Mouse (Mus musculus): ENCODE data around the gene Tmem191c. TPM values are rescaled to one million over a fixed set of nuclear protein-coding genes. Genes with fewer than 3 reads are reported as not detected.

The Tmem191c gene
- polyA plus RNA-seq, 1 experiment from 2014 or later, result 19.2 TPM

GRCm38 (mm10) chr16:17258917-17259316, 17.0 kb upstream of the Tmem191c start:
- ATAC-seq (ENCODE audit: low FRiP score, low TSS enrichment), result no peak
- Histone ChIP-seq H3K4me3 (ENCODE audit: low read length) (no peak overlapping the region), H3K9ac (replicated peaks; ENCODE audit: low read length) (no peak overlapping the region), H3K4me1 (ENCODE audit: insufficient read depth, low read length) (peaks cover 4% of the 10 kb centered on the region; the same call in 1 of the 2 replicates), H3K4me2 (replicated peaks; ENCODE audit: low read depth, low read length) (no peak overlapping the region), H3K27ac (ENCODE audit: low read length) (no peak overlapping the region), H3K36me3 (ENCODE audit: insufficient read depth, low read length) (peaks cover 27% of the 10 kb centered on the region), H3K27me3 (ENCODE audit: insufficient read depth, low read length) (no peaks in the 10 kb centered on the region), H3K9me3 (ENCODE audit: low read length) (no peaks in the 10 kb centered on the region)
- WGBS, result 91% methylated on average over 12 of the region's 12 CpGs

- no peak overlapping the region for H3K4me3 ChIP-seq (ENCODE audit: low read length)
- no peaks in the 10 kb centered on the region for H3K9me3 ChIP-seq (ENCODE audit: low read length)
- no peak overlapping the region for H3K27ac ChIP-seq (ENCODE audit: low read length)
- no peaks in the 10 kb centered on the region for H3K4me1 ChIP-seq (ENCODE audit: insufficient read depth, low read length)
- no peak for ATAC-seq (ENCODE audit: low FRiP score, low TSS enrichment)
- WGBS, result 84% methylated on average over 1 of the region's 1 CpGs
- peaks cover 24% of the 10 kb centered on the region for H3K36me3 ChIP-seq (ENCODE audit: insufficient read depth, low read length)
- no peak overlapping the region for H3K4me2 ChIP-seq (replicated peaks; ENCODE audit: low read depth, low read length)
- H3K9ac ChIP-seq (replicated peaks; ENCODE audit: low read length), result no peak overlapping the region
- H3K27me3 ChIP-seq (ENCODE audit: insufficient read depth, low read length), result no peaks in the 10 kb centered on the region
These were observed 14.5 kb upstream of the Tmem191c start for GRCm38 (mm10) chr16:17261341-17261740.

GRCm38 (mm10) chr16:17266113-17266512, 9.8 kb upstream of the Tmem191c start:
- ATAC-seq (ENCODE audit: low FRiP score, low TSS enrichment), result no peak
- H3K27ac ChIP-seq (ENCODE audit: low read length), result no peak overlapping the region
- no peaks in the 10 kb centered on the region for H3K27me3 ChIP-seq (ENCODE audit: insufficient read depth, low read length)
- no peaks in the 10 kb centered on the region for H3K4me1 ChIP-seq (ENCODE audit: insufficient read depth, low read length)
- H3K9ac ChIP-seq (replicated peaks; ENCODE audit: low read length), result no peak overlapping the region
- WGBS, result 63% methylated on average over 3 of the region's 3 CpGs
- no peak overlapping the region for H3K4me2 ChIP-seq (replicated peaks; ENCODE audit: low read depth, low read length)
- H3K36me3 ChIP-seq (ENCODE audit: insufficient read depth, low read length), result no peaks in the 10 kb centered on the region
- H3K4me3 ChIP-seq (ENCODE audit: low read length), result no peak overlapping the region
- peaks cover 5% of the 10 kb centered on the region for H3K9me3 ChIP-seq (ENCODE audit: low read length)

GRCm38 (mm10) chr16:17267937-17268336, 7.9 kb upstream of the Tmem191c start:
- Histone ChIP-seq H3K4me1 (ENCODE audit: insufficient read depth, low read length) (no peaks in the 10 kb centered on the region), H3K9me3 (ENCODE audit: low read length) (peaks cover 5% of the 10 kb centered on the region), H3K4me3 (ENCODE audit: low read length) (no peak overlapping the region), H3K27ac (ENCODE audit: low read length) (no peak overlapping the region), H3K27me3 (ENCODE audit: insufficient read depth, low read length) (no peaks in the 10 kb centered on the region), H3K9ac (replicated peaks; ENCODE audit: low read length) (no peak overlapping the region), H3K4me2 (replicated peaks; ENCODE audit: low read depth, low read length) (no peak overlapping the region), H3K36me3 (ENCODE audit: insufficient read depth, low read length) (no peaks in the 10 kb centered on the region)
- no peak for ATAC-seq (ENCODE audit: low FRiP score, low TSS enrichment)
- WGBS, result 69% methylated on average over 5 of the region's 5 CpGs

GRCm38 (mm10) chr16:17269872-17270271, 6.0 kb upstream of the Tmem191c start:
- Histone ChIP-seq H3K4me1 (ENCODE audit: insufficient read depth, low read length) (no peaks in the 10 kb centered on the region), H3K27ac (ENCODE audit: low read length) (no peak overlapping the region), H3K36me3 (ENCODE audit: insufficient read depth, low read length) (no peaks in the 10 kb centered on the region), H3K27me3 (ENCODE audit: insufficient read depth, low read length) (no peaks in the 10 kb centered on the region), H3K9me3 (ENCODE audit: low read length) (peaks cover 5% of the 10 kb centered on the region), H3K9ac (replicated peaks; ENCODE audit: low read length) (no peak overlapping the region), H3K4me3 (ENCODE audit: low read length) (no peak overlapping the region), H3K4me2 (replicated peaks; ENCODE audit: low read depth, low read length) (no peak overlapping the region)
- ATAC-seq (ENCODE audit: low FRiP score, low TSS enrichment), result no peak
- WGBS, result 91% methylated on average over 5 of the region's 5 CpGs

- Histone ChIP-seq H3K27me3 (ENCODE audit: insufficient read depth, low read length) (no peaks in the 10 kb centered on the region), H3K4me3 (ENCODE audit: low read length) (no peak overlapping the region), H3K27ac (ENCODE audit: low read length) (no peak overlapping the region), H3K36me3 (ENCODE audit: insufficient read depth, low read length) (no peaks in the 10 kb centered on the region), H3K4me1 (ENCODE audit: insufficient read depth, low read length) (no peaks in the 10 kb centered on the region), H3K9ac (replicated peaks; ENCODE audit: low read length) (no peak overlapping the region), H3K4me2 (replicated peaks; ENCODE audit: low read depth, low read length) (no peak overlapping the region), H3K9me3 (ENCODE audit: low read length) (peaks cover 5% of the 10 kb centered on the region)
- WGBS, result 75% methylated on average over 4 of the region's 4 CpGs
- no peak for ATAC-seq (ENCODE audit: low FRiP score, low TSS enrichment)
These were observed 4.8 kb upstream of the Tmem191c start for GRCm38 (mm10) chr16:17271124-17271523.

GRCm38 (mm10) chr16:17271856-17272255, 4.0 kb upstream of the Tmem191c start:
- Histone ChIP-seq H3K27me3 (ENCODE audit: insufficient read depth, low read length) (peaks cover 1% of the 10 kb centered on the region; the same call in 1 of the 2 replicates), H3K4me1 (ENCODE audit: insufficient read depth, low read length) (peaks cover 2% of the 10 kb centered on the region), H3K4me3 (ENCODE audit: low read length) (no peak overlapping the region), H3K4me2 (replicated peaks; ENCODE audit: low read depth, low read length) (no peak overlapping the region), H3K9ac (replicated peaks; ENCODE audit: low read length) (no peak overlapping the region), H3K36me3 (ENCODE audit: insufficient read depth, low read length) (no peaks in the 10 kb centered on the region), H3K9me3 (ENCODE audit: low read length) (peaks cover 5% of the 10 kb centered on the region), H3K27ac (ENCODE audit: low read length) (no peak overlapping the region)
- no peak for ATAC-seq (ENCODE audit: low FRiP score, low TSS enrichment)
- 64% methylated on average over 6 of the region's 6 CpGs for WGBS

- Histone ChIP-seq H3K4me2 (replicated peaks; ENCODE audit: low read depth, low read length) (peak overlapping the region; percentile 99), H3K27ac (ENCODE audit: low read length) (peak overlapping the region; percentile 85), H3K27me3 (ENCODE audit: insufficient read depth, low read length) (peaks cover 22% of the 10 kb centered on the region), H3K9me3 (ENCODE audit: low read length) (no peaks in the 10 kb centered on the region), H3K4me3 (ENCODE audit: low read length) (peak overlapping the region; percentile 74), H3K9ac (replicated peaks; ENCODE audit: low read length) (peak overlapping the region; percentile 73), H3K36me3 (ENCODE audit: insufficient read depth, low read length) (peaks cover 20% of the 10 kb centered on the region; the same call in 1 of the 2 replicates), H3K4me1 (ENCODE audit: insufficient read depth, low read length) (peaks cover 17% of the 10 kb centered on the region)
- ATAC-seq (ENCODE audit: low FRiP score, low TSS enrichment), result peak; percentile 92
- WGBS, result under 1% methylated on average over 62 of the region's 62 CpGs
These were observed 581 bp downstream of the Tmem191c start for GRCm38 (mm10) chr16:17276164-17277151.

GRCm38 (mm10) chr16:17277342-17278211, 1.7 kb downstream of the Tmem191c start:
- Histone ChIP-seq H3K36me3 (ENCODE audit: insufficient read depth, low read length) (peaks cover 30% of the 10 kb centered on the region), H3K4me1 (ENCODE audit: insufficient read depth, low read length) (peaks cover 17% of the 10 kb centered on the region), H3K4me3 (ENCODE audit: low read length) (peak overlapping the region; percentile 74), H3K9me3 (ENCODE audit: low read length) (no peaks in the 10 kb centered on the region), H3K27me3 (ENCODE audit: insufficient read depth, low read length) (peaks cover 22% of the 10 kb centered on the region), H3K9ac (replicated peaks; ENCODE audit: low read length) (peak overlapping the region; percentile 50), H3K4me2 (replicated peaks; ENCODE audit: low read depth, low read length) (peak overlapping the region; percentile 99), H3K27ac (ENCODE audit: low read length) (no peak overlapping the region)
- WGBS, result 2% methylated on average over 61 of the region's 61 CpGs
- peak; percentile 29; the same call in 1 of the 2 replicates for ATAC-seq (ENCODE audit: low FRiP score, low TSS enrichment)

Data from kidney, embryonic 16.5 days (tissue).